Mouse (Mus musculus) stomach, embryonic 14.5 days (tissue): ENCODE measurements around the gene Ankrd10. TPM values are rescaled to one million over a fixed set of nuclear protein-coding genes. Genes with fewer than 3 reads are reported as not detected.

Source experiments
- microRNA-seq: library from miRNA; unstranded; fragments of <30 nt; microRNA quantifications from one replicate; pipeline ENCODE4, GENCODE M21; 2016
- polyA plus RNA-seq: library from polyadenylated mRNA; unstranded; fragments of >200 nt; fragmentation: Nextera tagmentation; extraction: Ambion mirVana; gene quantifications from 2 replicates; pipeline ENCODE4 v1.2.1, GENCODE M21; 2014

The Ankrd10 gene
- polyA plus RNA-seq, 1 experiment from 2014 or later = 109 TPM

Small RNA genes within 50 kb of the gene (microRNA-seq; reads per million reads assigned to microRNA genes)
- gene Mir7238 = 1.0 reads per million

Other genes starting within 250 kb of the Ankrd10 start
- gene Rab20, start 157.0 kb downstream of the Ankrd10 start, polyA plus RNA-seq = 4.6 and 6.2 TPM in 2 replicates
- 123 and 133 TPM in 2 replicates for gene Naxd, start 138.3 kb downstream of the Ankrd10 start, polyA plus RNA-seq
- gene Cars2, start 85.0 kb downstream of the Ankrd10 start, polyA plus RNA-seq = 25.0 and 35.5 TPM in 2 replicates
- 36.7 and 40.3 TPM in 2 replicates for gene Ing1, start 80.2 kb downstream of the Ankrd10 start, polyA plus RNA-seq
- gene 1700016D06Rik, start 65.3 kb upstream of the Ankrd10 start, polyA plus RNA-seq = not detected in 2 replicates
- 37.0 and 37.4 TPM in 2 replicates for gene Arhgef7, start 92.0 kb upstream of the Ankrd10 start, polyA plus RNA-seq
- not detected in 2 replicates for gene Tex29, start 204.7 kb upstream of the Ankrd10 start, polyA plus RNA-seq